Mouse (Mus musculus) CD4-positive naive resting alpha-beta T cell, adult 76 days (primary cell): ENCODE results near the gene Zmiz1. TPM values are rescaled to one million over a fixed set of nuclear protein-coding genes. Genes with fewer than 3 reads are reported as not detected.

ENCODE experiments used
- total RNA-seq: library from RNA; stranded (reverse); gene quantifications from one replicate; pipeline ENCODE4 v1.2.4, GENCODE M21; 2023

Zmiz1 gene
- 116 TPM for total RNA-seq

DNA sequence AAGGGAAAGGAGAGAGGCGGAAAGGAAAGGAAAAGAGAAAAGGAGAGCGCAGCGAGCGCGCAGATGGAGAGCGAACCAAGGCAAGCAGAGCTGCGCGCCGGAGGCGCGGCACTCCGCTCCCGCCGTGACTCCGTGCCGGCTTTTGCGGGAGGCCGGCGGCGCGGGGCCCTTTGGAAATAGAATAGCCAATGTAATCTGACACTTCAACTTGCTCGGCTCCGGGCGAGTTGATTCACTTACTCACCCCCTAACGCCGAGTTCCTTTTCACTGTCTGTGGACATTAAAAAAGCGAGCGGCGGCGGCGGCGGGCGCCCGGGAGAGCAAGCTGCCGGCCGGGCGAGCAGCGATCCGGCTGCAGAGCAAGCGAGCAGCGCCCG is at the start of gene Zmiz1:
TSS of gene Zmiz1 (plus strand) at position 170 of the 378 bp plus-strand sequence.

DNA sequence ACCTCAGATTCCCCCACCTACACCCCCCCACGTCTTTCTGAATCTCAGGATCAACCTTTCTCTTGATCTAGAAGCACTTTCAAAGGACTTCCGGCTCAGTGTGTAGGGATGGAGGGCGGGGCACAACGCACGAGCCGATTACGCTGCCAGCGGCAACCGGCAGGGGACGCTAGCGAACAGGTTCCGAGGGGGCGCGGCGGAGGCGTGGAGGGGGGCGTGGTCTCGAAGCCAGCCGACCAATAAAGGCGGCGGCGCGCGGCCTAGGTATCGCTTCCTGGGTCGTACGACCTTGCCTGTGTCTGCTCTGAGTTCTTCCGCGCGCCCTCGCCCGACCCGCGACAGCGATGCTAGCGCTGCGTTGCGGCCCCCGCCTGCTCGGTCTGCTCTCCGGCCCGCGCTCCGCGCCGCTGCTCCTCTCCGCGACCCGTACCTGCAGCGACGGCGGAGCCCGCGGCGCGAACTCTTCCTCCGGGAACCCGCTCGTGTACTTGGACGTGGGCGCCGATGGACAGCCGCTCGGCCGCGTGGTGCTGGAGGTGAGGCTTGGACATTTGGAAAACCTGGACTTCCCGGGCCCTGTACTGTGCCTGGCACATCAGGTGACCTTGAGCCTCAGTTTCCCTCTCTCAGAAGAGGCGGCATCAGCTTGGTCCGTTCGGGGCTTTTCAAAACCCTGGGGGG is 235.0 kb downstream of the Zmiz1 start, which contains the start of gene Ppif:
TSS of gene Ppif (plus strand) at position 267 of the 681 bp plus-strand sequence.

Other genes with a start within 250 kb of the Zmiz1 start
- 31.0 TPM for gene Ppif, start 235.0 kb downstream of the Zmiz1 start, total RNA-seq